8 mouse cellular contexts compared by ENCODE assay signal in the genomic region with DNA sequence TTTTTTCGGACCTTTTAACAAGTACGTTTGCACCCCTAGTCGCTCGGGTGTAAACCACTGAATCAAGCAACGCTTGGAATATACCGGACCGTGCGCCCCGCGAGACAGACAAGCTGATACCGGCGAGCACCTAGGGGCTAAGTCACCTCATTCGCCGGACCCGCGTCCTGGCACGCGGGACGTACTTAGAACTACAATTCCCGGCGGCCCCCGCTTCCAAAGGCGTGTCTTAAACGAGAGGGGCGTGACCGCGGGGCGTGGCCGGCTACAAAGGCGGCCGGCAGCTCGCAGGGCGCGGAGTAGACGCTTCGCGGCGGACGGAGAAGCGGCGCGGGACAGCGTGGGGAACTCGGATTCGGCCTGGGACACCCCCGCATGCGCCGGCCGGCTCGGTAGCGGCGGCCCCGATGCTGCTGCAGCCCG. TPM values are rescaled to one million over a fixed set of nuclear protein-coding genes. Genes with fewer than 3 reads are reported as not detected.
DNase-seq lines count a peak whose midpoint lies in the region; ATAC-seq and TF ChIP-seq lines count a peak whose summit lies in the region.

No protein-coding gene starts in this region.

- peak overlapping the region; percentile 79 for H3K27ac ChIP-seq in heart, embryonic 11.5 days (ENCODE audit: low read depth, low read length)
- peak overlapping the region; percentile 62; the same call in 1 of the 2 replicates for H3K27ac ChIP-seq in kidney, embryonic 15.5 days

- TF ChIP-seq CTCF in brain, embryonic 14.5 days (IDR thresholded peaks at IDR 0.05; ENCODE audit: borderline replicate concordance, extremely low read depth, insufficient read depth, insufficient read length) = no peak

- H3K36me3 ChIP-seq in heart, embryonic 11.5 days (ENCODE audit: control insufficient read depth, insufficient read depth, low read length) = no peaks in the 10 kb centered on the region
- H3K36me3 ChIP-seq in kidney, embryonic 15.5 days = peaks cover 7% of the 10 kb centered on the region; the same call in 1 of the 2 replicates

- H3K4me2 ChIP-seq in heart, embryonic 11.5 days = peak overlapping the region; percentile 85
- H3K4me2 ChIP-seq in kidney, embryonic 15.5 days = peak overlapping the region; percentile 91

- H3K27me3 ChIP-seq in heart, embryonic 11.5 days (ENCODE audit: control insufficient read depth, insufficient read depth, low read length) = 0 out of 2 replicates have a peak, but pooled peaks cover 3% of the 10 kb centered on the region
- H3K27me3 ChIP-seq in kidney, embryonic 15.5 days = peaks cover 13% of the 10 kb centered on the region

- peak; percentile 93 for DNase-seq in CD4-positive helper T cell, adult 2 months (ENCODE audit: low read depth, low spot score)
- peak; percentile 97 for DNase-seq in brain, embryonic 14.5 days (ENCODE audit: low read depth)
- peak; percentile 97 for DNase-seq in liver
- peak; percentile 67 to 89 for DNase-seq in monocyte, adult 2 months (ENCODE audit: low read depth in 1 of 2, low spot score in 2 of 2)
- DNase-seq in spleen, postnatal 14 days (ENCODE audit: low spot score in 2 of 2) = peak; percentile 96 to 98

- H3K4me1 ChIP-seq in heart, embryonic 11.5 days (ENCODE audit: control insufficient read depth, insufficient read depth, low read length) = peaks cover 62% of the 10 kb centered on the region
- peaks cover 73% of the 10 kb centered on the region for H3K4me1 ChIP-seq in kidney, embryonic 15.5 days

- peak overlapping the region; percentile 88 for H3K9ac ChIP-seq in heart, embryonic 11.5 days (ENCODE audit: low read depth, low read length)
- peak overlapping the region; percentile 75 for H3K9ac ChIP-seq in kidney, embryonic 15.5 days

- peak; percentile 97 for TF ChIP-seq POLR2A in brain, embryonic 14.5 days (IDR thresholded peaks at IDR 0.05; ENCODE audit: borderline replicate concordance, extremely low read depth, insufficient read depth, insufficient read length, poor library complexity, severe bottlenecking)

- no peaks in the 10 kb centered on the region for H3K9me3 ChIP-seq in heart, embryonic 11.5 days (replicated peaks; ENCODE audit: control insufficient read depth, low read length)
- H3K9me3 ChIP-seq in kidney, embryonic 15.5 days (replicated peaks) = no peaks in the 10 kb centered on the region

- peak overlapping the region; percentile 83 for H3K4me3 ChIP-seq in heart, embryonic 11.5 days (ENCODE audit: low read depth, low read length)
- H3K4me3 ChIP-seq in kidney, embryonic 15.5 days (replicated peaks) = peak overlapping the region; percentile 88

- under 1% methylated on average over 54 of the region's 54 CpGs for WGBS in heart, embryonic 11.5 days (ENCODE audit: insufficient replicate concordance)
- WGBS in kidney, embryonic 15.5 days = under 1% methylated on average over 51 of the region's 54 CpGs

- ATAC-seq in erythroblast, adult 5-6 weeks (replicated peaks; ENCODE audit: low FRiP score, poor library complexity, severe bottlenecking) = peak; percentile 53
- peak; percentile 67 for ATAC-seq in heart, embryonic 11.5 days (replicated peaks; ENCODE audit: insufficient number of reproducible peaks, low FRiP score, low TSS enrichment)
- peak; percentile 75 for ATAC-seq in kidney, embryonic 15.5 days (replicated peaks; ENCODE audit: low FRiP score)

RNA-seq across cellular contexts. Expression of a gene that starts 1.3 kb away (rescaled TPM):
- 60.9 and 70.5 TPM in 2 replicates for polyA plus RNA-seq in brain, embryonic 14.5 days (2012; rRNA removed)
- 1,075 and 1,106 TPM in 2 replicates for total RNA-seq in erythroblast, adult 5-6 weeks (2015; ENCODE audit: low replicate concordance)
- 502 and 855 TPM in 2 replicates for total RNA-seq in erythroblast, adult 5-6 weeks (2017; ENCODE audit: low replicate concordance)
- 161 and 169 TPM in 2 replicates for polyA plus RNA-seq in heart, embryonic 11.5 days (2014; fragmentation: Nextera tagmentation; extraction: Ambion mirVana)
- polyA plus RNA-seq in kidney, embryonic 15.5 days (2015; fragmentation: Nextera tagmentation; extraction: Ambion mirVana) = 32.1 and 37.3 TPM in 2 replicates

RNA-seq across cellular contexts. Expression of a gene that starts 21.7 kb away (rescaled TPM):
- 119 and 147 TPM in 2 replicates for polyA plus RNA-seq in brain, embryonic 14.5 days (2012; rRNA removed)
- 46.4 and 52.5 TPM in 2 replicates for total RNA-seq in erythroblast, adult 5-6 weeks (2015; ENCODE audit: low replicate concordance)
- total RNA-seq in erythroblast, adult 5-6 weeks (2017; ENCODE audit: low replicate concordance) = 59.4 and 91.0 TPM in 2 replicates
- polyA plus RNA-seq in heart, embryonic 11.5 days (2014; fragmentation: Nextera tagmentation; extraction: Ambion mirVana) = 114 and 118 TPM in 2 replicates
- 138 and 145 TPM in 2 replicates for polyA plus RNA-seq in kidney, embryonic 15.5 days (2015; fragmentation: Nextera tagmentation; extraction: Ambion mirVana)

RNA-seq across cellular contexts. Expression of a gene that starts 44.1 kb away (rescaled TPM):
- 1.6 and 1.7 TPM in 2 replicates for polyA plus RNA-seq in brain, embryonic 14.5 days (2012; rRNA removed)
- total RNA-seq in erythroblast, adult 5-6 weeks (2015; ENCODE audit: low replicate concordance) = not detected in 2 replicates
- total RNA-seq in erythroblast, adult 5-6 weeks (2017; ENCODE audit: low replicate concordance) = not detected in 2 replicates
- polyA plus RNA-seq in heart, embryonic 11.5 days (2014; fragmentation: Nextera tagmentation; extraction: Ambion mirVana) = 0.17 and 0.19 TPM in 2 replicates
- polyA plus RNA-seq in kidney, embryonic 15.5 days (2015; fragmentation: Nextera tagmentation; extraction: Ambion mirVana) = 0.08 and 0.09 TPM in 2 replicates

Comparison
In these comparisons a context has a peak if more than half of its experiments do, and no peak if none do; other contexts are left out.
1. Peak in every context shown above with its lines: DNase-seq, ATAC-seq, H3K4me3 ChIP-seq and H3K27ac ChIP-seq.